ENCODE assay signal across 10 mouse cellular contexts in genomic region chr16:26447594-26447993, GRCm38 (mm10). TPM values are rescaled to one million over a fixed set of nuclear protein-coding genes. Genes with fewer than 3 reads are reported as not detected.
A peak's percentile ranks its signal among the peaks of the same experiment; 100 is the strongest.
DNase-seq lines count a peak whose midpoint lies in the region; ATAC-seq and TF ChIP-seq lines count a peak whose summit lies in the region.
"Had no signal": no experiment of that assay in that cellular context is flagged by ENCODE, and none has a peak within 500 bp of the region (broad histone marks: within the 10 kb centered on the region; RNA-seq: fewer than 3 reads in every experiment).

No protein-coding gene starts in this region.

- no peaks in the 10 kb centered on the region for H3K79me2 ChIP-seq in liver, adult 2 months (ENCODE audit: control insufficient read depth, insufficient read depth, low read length)

- peak; percentile 61 for DNase-seq in liver, adult 2 months (ENCODE audit: extremely low read depth, low read depth, low spot score)
- DNase-seq in liver (no peak), R1 (ENCODE audit: low read depth, low spot score) (peak; percentile 6)
- DNase-seq in frontal cortex, adult 2 months (ENCODE audit: extremely low spot score in 1 of 2, low spot score in 1 of 2) = peak; percentile 28 to 56
- peak; percentile 30 to 33 for DNase-seq in kidney, postnatal 25 days
- DNase-seq in right cerebral cortex, postnatal 10 days (ENCODE audit: low spot score in 2 of 2) = peak; percentile 24 to 28
- DNase-seq in thymus, postnatal 0 days (ENCODE audit: low spot score) = no peak

- no peak overlapping the region for H3K27ac ChIP-seq in liver, adult 2 months (replicated peaks; ENCODE audit: insufficient read depth, low read depth, low read length)
- H3K27ac ChIP-seq: embryonic facial prominence, embryonic 12.5 days had no signal

- no peak for ATAC-seq in monocyte, adult 5-6 weeks (replicated peaks; ENCODE audit: insufficient number of reproducible peaks, low FRiP score, low TSS enrichment, poor library complexity, severe bottlenecking)

- H3K4me1 ChIP-seq in liver, adult 2 months (ENCODE audit: control insufficient read depth, insufficient read depth, low read length) = no peaks in the 10 kb centered on the region
- H3K4me1 ChIP-seq: embryonic facial prominence, embryonic 12.5 days; megakaryocyte, embryonic 14.5 days had no signal

- H3K9ac ChIP-seq in liver, adult 2 months (ENCODE audit: low read depth, low read length) = no peak overlapping the region
- H3K9ac ChIP-seq: embryonic facial prominence, embryonic 12.5 days had no signal

- no peak overlapping the region for H3K4me3 ChIP-seq in liver, adult 2 months (ENCODE audit: insufficient read depth, low read depth, low read length)
- H3K4me3 ChIP-seq: embryonic facial prominence, embryonic 12.5 days; megakaryocyte, embryonic 14.5 days had no signal

- 0 out of 2 replicates have a peak, but pooled peaks have one; percentile 18 for TF ChIP-seq CTCF in liver, adult 2 months (IDR thresholded peaks at IDR 0.05; ENCODE audit: low read depth, low read length)

- 49% methylated on average over 2 of the region's 2 CpGs for WGBS in liver, adult 2 months

- TF ChIP-seq POLR2A in liver, adult 2 months (IDR thresholded peaks at IDR 0.05; ENCODE audit: extremely low read depth, insufficient read depth, low read length) = no peak

- no peaks in the 10 kb centered on the region for H3K27me3 ChIP-seq in liver, adult 2 months (ENCODE audit: control insufficient read depth, insufficient read depth, low read length)
- H3K27me3 ChIP-seq: embryonic facial prominence, embryonic 12.5 days; megakaryocyte, embryonic 14.5 days had no signal

- no peaks in the 10 kb centered on the region for H3K36me3 ChIP-seq in liver, adult 2 months (ENCODE audit: control insufficient read depth, insufficient read depth, low read length)
- H3K36me3 ChIP-seq: embryonic facial prominence, embryonic 12.5 days had no signal

RNA-seq across cellular contexts. Expression of gene Cldn16, which starts 15.3 kb away (rescaled TPM):
- total RNA-seq in liver, adult 2 months (2014; rRNA removed) = not detected in 2 replicates
- not detected in 2 replicates for polyA plus RNA-seq in liver, adult 2 months (2012; rRNA removed)
- polyA plus RNA-seq in frontal cortex, adult 2 months (2012; rRNA removed) = not detected in 2 replicates
- polyA plus RNA-seq in thymus, postnatal 0 days (2015; fragmentation: Nextera tagmentation; extraction: Ambion mirVana) = not detected in 2 replicates
- not detected in 3 replicates for total RNA-seq in monocyte, adult 5-6 weeks (2017)
- polyA plus RNA-seq: embryonic facial prominence, embryonic 12.5 days had no signal

Comparison
In these comparisons a context has a peak if more than half of its experiments do, and no peak if none do; other contexts are left out.
1. DNase-seq: peak in liver, adult 2 months (single experiment), R1 (single experiment), frontal cortex, adult 2 months (2 of 2), kidney, postnatal 25 days (2 of 2) and right cerebral cortex, postnatal 10 days (2 of 2); none in liver (single experiment) and thymus, postnatal 0 days (single experiment).